Mouse (Mus musculus) kidney, adult 2 months (tissue): Measurements from ENCODE around the gene Hoxd13.

Experiments
- CTCF ChIP-seq: fragments of 200-500 bp; conservative IDR thresholded peaks from 2 replicates; pipeline ENCODE4 v1.5.1; 2011; ENCODE audit warnings: low read depth, mild to moderate bottlenecking, control low read depth, low read length, moderate library complexity, mixed read lengths; ENCODE audit not compliant: insufficient read depth, insufficient read length
- POLR2A ChIP-seq: fragments of 200-500 bp; IDR thresholded peaks from one replicate; pipeline ENCODE4 v1.6.1; 2011; ENCODE audit warnings: low read depth, low read length, control low read depth

DNA sequence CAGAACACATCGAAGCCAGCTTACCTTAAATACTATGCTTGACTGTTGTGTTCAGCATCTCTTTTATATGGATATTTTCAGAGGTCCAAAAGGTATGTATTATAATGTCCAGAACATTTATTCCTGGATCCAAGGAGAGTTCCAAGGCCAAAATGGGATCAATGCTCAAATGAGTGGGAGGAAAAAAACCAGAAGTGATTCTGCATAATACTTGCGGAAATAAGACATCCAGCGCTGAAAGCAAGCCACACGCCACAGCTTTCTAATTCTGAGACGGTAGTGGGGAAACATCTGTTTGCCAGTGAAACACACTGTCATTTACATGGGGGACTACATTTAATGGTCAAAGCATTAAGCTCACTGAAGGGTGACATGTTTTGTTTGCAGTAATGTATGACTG is 25.7 kb upstream of the Hoxd13 start:
- TF ChIP-seq POLR2A (no peak), CTCF (no peak)
